Mouse (Mus musculus) kidney, embryonic 14.5 days (tissue): Measurements from ENCODE around the gene Esrrb. TPM values are rescaled to one million over a fixed set of nuclear protein-coding genes. Genes with fewer than 3 reads are reported as not detected.

Experiments used
- ATAC-seq: fragments of 200-750 bp; cut with Nextera tagmentation; 2 replicates; pipeline ENCODE4 v1.8.0; 2017; ENCODE audit warnings: moderate number of reproducible peaks, mild to moderate bottlenecking, moderate TSS enrichment, moderate library complexity; ENCODE audit not compliant: low FRiP score, low TSS enrichment
- H3K27ac ChIP-seq: fragments of 300-500 bp; sonication (generic); 2 replicates; pipeline ENCODE4 v1.5.1; 2014; ENCODE audit warnings: low read depth, mild to moderate bottlenecking, low read length, moderate library complexity, mixed read lengths
- H3K27me3 ChIP-seq: fragments of 300-500 bp; sonication (generic); 2 replicates; pipeline ENCODE4 v1.6.1; 2014; ENCODE audit warnings: mild to moderate bottlenecking, low read length; ENCODE audit not compliant: control insufficient read depth, insufficient read depth
- H3K36me3 ChIP-seq: fragments of 300-500 bp; sonication (generic); 2 replicates; pipeline ENCODE4 v1.6.1; 2014; ENCODE audit warnings: low read length, mixed read lengths; ENCODE audit not compliant: control insufficient read depth, insufficient read depth
- H3K4me1 ChIP-seq: fragments of 300-500 bp; sonication (generic); 2 replicates; pipeline ENCODE4 v1.6.1; 2014; ENCODE audit warnings: low read length, mixed read lengths; ENCODE audit not compliant: control insufficient read depth, insufficient read depth
- H3K4me2 ChIP-seq: fragments of 300-500 bp; sonication (generic); replicated peaks from 2 replicates; pipeline ENCODE4 v1.6.1; 2014; ENCODE audit warnings: low read depth, mild to moderate bottlenecking, low read length
- H3K4me3 ChIP-seq: fragments of 300-500 bp; sonication (generic); 2 replicates; pipeline ENCODE4 v1.5.1; 2014; ENCODE audit warnings: mild to moderate bottlenecking, low read length
- H3K9ac ChIP-seq: fragments of 300-500 bp; sonication (generic); 2 replicates; pipeline ENCODE4 v1.6.1; 2014; ENCODE audit warnings: low read depth, mild to moderate bottlenecking, low read length, moderate library complexity
- H3K9me3 ChIP-seq: fragments of 300-500 bp; sonication (generic); 2 replicates; pipeline ENCODE4 v1.6.1; 2016; ENCODE audit warnings: low read length; ENCODE audit not compliant: control insufficient read depth
- WGBS: fragments of 180-500 bp; shearing (Covaris S2); extraction: QIAGEN DNeasy Blood & Tissue Kit; methylation state at CpG from one replicate; pipeline ENCODE4 v1.1.7; 2014; 5-methylcytosine and 5-hydroxymethylcytosine counted together
- polyA plus RNA-seq: library from polyadenylated mRNA; unstranded; fragments of >200 nt; fragmentation: Nextera tagmentation; extraction: Ambion mirVana; gene quantifications from 2 replicates; pipeline ENCODE4 v1.2.1, GENCODE M21; 2014

Esrrb gene
- polyA plus RNA-seq, 1 experiment from 2014 or later, result 0.15 TPM

GRCm38 (mm10) chr12:86473630-86474029 lies 112.7 kb downstream of the Esrrb start:
- no peak overlapping the region for H3K4me3 ChIP-seq
- H3K9me3 ChIP-seq, result no peaks in the 10 kb centered on the region
- no peaks in the 10 kb centered on the region for H3K4me1 ChIP-seq
- no peaks in the 10 kb centered on the region for H3K27me3 ChIP-seq
- 52% methylated on average over 12 of the region's 12 CpGs for WGBS
- no peak overlapping the region for H3K27ac ChIP-seq
- ATAC-seq, result no peak
- H3K36me3 ChIP-seq, result no peaks in the 10 kb centered on the region
- H3K4me2 ChIP-seq, result no peak overlapping the region
- no peak overlapping the region for H3K9ac ChIP-seq

- no peaks in the 10 kb centered on the region for H3K27me3 ChIP-seq
- no peak overlapping the region for H3K4me3 ChIP-seq
- H3K27ac ChIP-seq, result no peak overlapping the region
- no peak for ATAC-seq
- no peak overlapping the region for H3K4me2 ChIP-seq
- H3K9ac ChIP-seq, result no peak overlapping the region
- no peaks in the 10 kb centered on the region for H3K36me3 ChIP-seq
- WGBS, result 80% methylated on average over 7 of the region's 7 CpGs
- no peaks in the 10 kb centered on the region for H3K9me3 ChIP-seq
- no peaks in the 10 kb centered on the region for H3K4me1 ChIP-seq
Measured at GRCm38 (mm10) chr12:86475994-86476393, 115.1 kb downstream of the Esrrb start.

- Histone ChIP-seq H3K27me3 (no peaks in the 10 kb centered on the region), H3K4me2 (no peak overlapping the region), H3K9ac (no peak overlapping the region), H3K27ac (no peak overlapping the region), H3K4me1 (no peaks in the 10 kb centered on the region), H3K9me3 (no peaks in the 10 kb centered on the region), H3K36me3 (no peaks in the 10 kb centered on the region), H3K4me3 (no peak overlapping the region)
- no peak for ATAC-seq
- WGBS, result 69% methylated on average over 5 of the region's 5 CpGs
Measured at GRCm38 (mm10) chr12:86478908-86479307, 118.0 kb downstream of the Esrrb start.

- Histone ChIP-seq H3K4me2 (no peak overlapping the region), H3K4me3 (no peak overlapping the region), H3K27me3 (no peaks in the 10 kb centered on the region), H3K9ac (no peak overlapping the region), H3K4me1 (no peaks in the 10 kb centered on the region), H3K9me3 (no peaks in the 10 kb centered on the region), H3K27ac (no peak overlapping the region), H3K36me3 (no peaks in the 10 kb centered on the region)
- ATAC-seq, result no peak
- WGBS, result 73% methylated on average over 6 of the region's 6 CpGs
Measured at GRCm38 (mm10) chr12:86482029-86482428, 121.1 kb downstream of the Esrrb start.

GRCm38 (mm10) chr12:86483413-86483841 lies 122.5 kb downstream of the Esrrb start:
- no peaks in the 10 kb centered on the region for H3K9me3 ChIP-seq
- no peaks in the 10 kb centered on the region for H3K36me3 ChIP-seq
- WGBS, result 47% methylated on average over 5 of the region's 5 CpGs
- no peaks in the 10 kb centered on the region for H3K4me1 ChIP-seq
- H3K4me2 ChIP-seq, result no peak overlapping the region
- no peak overlapping the region for H3K9ac ChIP-seq
- no peak overlapping the region for H3K27ac ChIP-seq
- no peak overlapping the region for H3K4me3 ChIP-seq
- H3K27me3 ChIP-seq, result no peaks in the 10 kb centered on the region
- 0 out of 2 replicates have a peak, but pooled peaks have one; percentile 9 for ATAC-seq

GRCm38 (mm10) chr12:86488005-86488404 lies 127.1 kb downstream of the Esrrb start:
- WGBS, result 57% methylated on average over 3 of the region's 3 CpGs

GRCm38 (mm10) chr12:86490052-86490451 lies 129.1 kb downstream of the Esrrb start:
- no peak for ATAC-seq
- Histone ChIP-seq H3K27me3 (no peaks in the 10 kb centered on the region), H3K4me3 (no peak overlapping the region), H3K9ac (no peak overlapping the region), H3K27ac (no peak overlapping the region), H3K36me3 (no peaks in the 10 kb centered on the region), H3K9me3 (no peaks in the 10 kb centered on the region), H3K4me2 (no peak overlapping the region), H3K4me1 (no peaks in the 10 kb centered on the region)
- WGBS, result 48% methylated on average over 5 of the region's 5 CpGs

More at GRCm38 (mm10) chr12:86488005-86488404, 127.1 kb downstream of the Esrrb start:
- Histone ChIP-seq H3K36me3 (no peaks in the 10 kb centered on the region), H3K9ac (no peak overlapping the region), H3K27ac (no peak overlapping the region), H3K4me1 (no peaks in the 10 kb centered on the region), H3K4me3 (no peak overlapping the region), H3K27me3 (no peaks in the 10 kb centered on the region), H3K4me2 (no peak overlapping the region), H3K9me3 (no peaks in the 10 kb centered on the region)
- no peak for ATAC-seq

- H3K36me3 ChIP-seq, result no peaks in the 10 kb centered on the region
- no peak overlapping the region for H3K4me2 ChIP-seq
- no peak overlapping the region for H3K27ac ChIP-seq
- no peak for ATAC-seq
- H3K9me3 ChIP-seq, result no peaks in the 10 kb centered on the region
- no peak overlapping the region for H3K9ac ChIP-seq
- no peaks in the 10 kb centered on the region for H3K4me1 ChIP-seq
- 69% methylated on average over 3 of the region's 3 CpGs for WGBS
- no peaks in the 10 kb centered on the region for H3K27me3 ChIP-seq
- H3K4me3 ChIP-seq, result no peak overlapping the region
Measured at GRCm38 (mm10) chr12:86491500-86491899, 130.6 kb downstream of the Esrrb start.

- H3K27ac ChIP-seq, result no peak overlapping the region
- 35% methylated on average over 9 of the region's 9 CpGs for WGBS
- H3K36me3 ChIP-seq, result no peaks in the 10 kb centered on the region
- no peak overlapping the region for H3K4me2 ChIP-seq
- H3K4me3 ChIP-seq, result no peak overlapping the region
- H3K9me3 ChIP-seq, result no peaks in the 10 kb centered on the region
- no peak overlapping the region for H3K9ac ChIP-seq
- H3K4me1 ChIP-seq, result no peaks in the 10 kb centered on the region
- ATAC-seq, result no peak
- H3K27me3 ChIP-seq, result no peaks in the 10 kb centered on the region
Measured at GRCm38 (mm10) chr12:86492822-86493221, 131.9 kb downstream of the Esrrb start.
